Mouse (Mus musculus) heart, adult 2 months (tissue): ENCODE data around the gene Trpm4. TPM values are rescaled to one million over a fixed set of nuclear protein-coding genes. Genes with fewer than 3 reads are reported as not detected.

ENCODE experiments used
- DNase-seq, 2 experiments: peaks; one replicate each; pipeline ENCODE4 v3.0.0; 2021
- H3K27ac ChIP-seq: fragments of 200-600 bp; 2 replicates; pipeline ENCODE4 v1.8.1; 2022
- H3K27me3 ChIP-seq: fragments of 200-500 bp; 2 replicates; pipeline ENCODE4 v1.6.1; 2012; ENCODE audit warnings: mild to moderate bottlenecking, low read length, inconsistent platforms, mixed read lengths; ENCODE audit not compliant: control insufficient read depth, insufficient read depth
- H3K36me3 ChIP-seq: fragments of 200-500 bp; 2 replicates; pipeline ENCODE4 v1.6.1; 2012; ENCODE audit warnings: low read length, inconsistent platforms; ENCODE audit not compliant: control insufficient read depth, insufficient read depth
- H3K4me1 ChIP-seq: fragments of 200-500 bp; 2 replicates; pipeline ENCODE4 v1.6.1; 2011; ENCODE audit warnings: low read length; ENCODE audit not compliant: control insufficient read depth, insufficient read depth
- H3K4me3 ChIP-seq: fragments of 200-600 bp; 2 replicates; pipeline ENCODE4 v1.8.1; 2022
- H3K79me2 ChIP-seq: fragments of 200-500 bp; replicated peaks from 2 replicates; pipeline ENCODE4 v1.6.1; 2012; ENCODE audit warnings: mild to moderate bottlenecking, inconsistent platforms, low read length, moderate library complexity, mixed read lengths; ENCODE audit not compliant: control insufficient read depth, insufficient read depth
- H3K9ac ChIP-seq: fragments of 200-500 bp; 2 replicates; pipeline ENCODE4 v1.6.1; 2012; ENCODE audit warnings: low read depth, mild to moderate bottlenecking, control low read depth, inconsistent platforms, low read length, mixed read lengths
- CTCF ChIP-seq: fragments of 200-600 bp; IDR thresholded peaks from 2 replicates; pipeline ENCODE4 v1.8.1; 2022; ENCODE audit warnings: antibody characterized with exemption, mild to moderate bottlenecking, moderate library complexity
- EP300 ChIP-seq: fragments of 200-500 bp; IDR thresholded peaks from 2 replicates; pipeline ENCODE4 v1.6.1; 2011; ENCODE audit warnings: low read depth, low read length, control low read depth; ENCODE audit not compliant: insufficient read depth
- POLR2A ChIP-seq: fragments of 200-500 bp; IDR thresholded peaks from 2 replicates; pipeline ENCODE4 v1.6.1; 2011; ENCODE audit warnings: mild to moderate bottlenecking, low read depth, low read length, control low read depth; ENCODE audit not compliant: insufficient read depth
- WGBS: fragments of 180-500 bp; shearing (Covaris S2); methylation state at CpG from one replicate; pipeline ENCODE4 v1.1.7; 2018; 5-methylcytosine and 5-hydroxymethylcytosine counted together
- intact Hi-C: fragments of 180-260 bp; cut with DNase I; formaldehyde crosslinking; loops from one replicate; pipeline ENCODE4 v1.15.1; 2025
- polyA plus RNA-seq: library from polyadenylated mRNA; depleted of rRNA; stranded (reverse); fragments of >200 nt; gene quantifications from 2 replicates; pipeline ENCODE4 v1.2.3, GENCODE M21; 2012
- total RNA-seq, 2 experiments: library from RNA; stranded (reverse); gene quantifications; 2 replicates each; pipeline ENCODE4 v1.2.3; 2021

Gene Trpm4
- total and polyA plus RNA-seq, 3 experiments: 21.0 to 38.7 (median 21.4) TPM

GRCm38 (mm10) chr7:45356087-45356486 is 22.5 kb upstream of the Trpm4 start:
- Histone ChIP-seq H3K36me3 (no peaks in the 10 kb centered on the region), H3K4me1 (no peaks in the 10 kb centered on the region), H3K9ac (no peak overlapping the region), H3K27me3 (peaks cover 1% of the 10 kb centered on the region; the same call in 1 of the 2 replicates), H3K4me3 (no peak overlapping the region), H3K27ac (no peak overlapping the region), H3K79me2 (no peaks in the 10 kb centered on the region)
- no peak for DNase-seq
- intact Hi-C loops: no loop called here
- WGBS: 57% methylated on average over 13 of the region's 13 CpGs
- TF ChIP-seq CTCF (no peak), POLR2A (no peak), EP300 (no peak)

- no peak for DNase-seq
- intact Hi-C loops: no loop called here
- Histone ChIP-seq H3K27ac (no peak overlapping the region), H3K4me3 (no peak overlapping the region), H3K9ac (no peak overlapping the region), H3K27me3 (no peaks in the 10 kb centered on the region; the same call in 1 of the 2 replicates), H3K4me1 (no peaks in the 10 kb centered on the region), H3K79me2 (no peaks in the 10 kb centered on the region), H3K36me3 (no peaks in the 10 kb centered on the region)
- WGBS: 70% methylated on average over 15 of the region's 15 CpGs
- no peak for TF ChIP-seq EP300
- TF ChIP-seq CTCF: no peak
- TF ChIP-seq POLR2A: no peak
Measured at GRCm38 (mm10) chr7:45355318-45356020, 21.9 kb upstream of the Trpm4 start.

DNA sequence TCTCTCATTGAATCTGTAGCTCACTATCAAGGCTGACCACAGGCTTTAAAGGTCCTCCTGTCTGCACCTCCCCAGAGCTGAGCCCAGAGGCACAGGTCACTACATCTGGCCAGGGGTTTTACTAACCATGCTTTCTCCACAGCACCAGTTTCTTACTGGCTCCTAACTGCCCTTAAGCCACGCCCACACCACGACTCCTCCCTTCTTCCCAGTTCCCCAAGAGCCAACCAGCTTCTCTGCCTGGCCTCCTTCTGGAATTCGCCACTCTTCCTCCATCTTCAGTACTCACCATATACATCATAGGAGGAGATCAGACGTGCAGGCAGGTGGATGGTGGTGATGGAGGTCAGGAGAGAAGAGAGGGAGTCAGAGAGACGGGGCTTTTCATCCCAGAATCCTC is 19.5 kb upstream of the Trpm4 start:
- H3K9ac ChIP-seq: no peak overlapping the region
- no peaks in the 10 kb centered on the region for H3K79me2 ChIP-seq
- H3K4me3 ChIP-seq: no peak overlapping the region
- no peaks in the 10 kb centered on the region for H3K27me3 ChIP-seq
- H3K36me3 ChIP-seq: no peaks in the 10 kb centered on the region
- no peak for TF ChIP-seq EP300
- TF ChIP-seq CTCF: no peak
- no peak for TF ChIP-seq POLR2A
- no peaks in the 10 kb centered on the region for H3K4me1 ChIP-seq
- DNase-seq: no peak
- H3K27ac ChIP-seq: no peak overlapping the region
- WGBS: 32% methylated on average over 5 of the region's 5 CpGs
- intact Hi-C loops: no loop called here

DNA sequence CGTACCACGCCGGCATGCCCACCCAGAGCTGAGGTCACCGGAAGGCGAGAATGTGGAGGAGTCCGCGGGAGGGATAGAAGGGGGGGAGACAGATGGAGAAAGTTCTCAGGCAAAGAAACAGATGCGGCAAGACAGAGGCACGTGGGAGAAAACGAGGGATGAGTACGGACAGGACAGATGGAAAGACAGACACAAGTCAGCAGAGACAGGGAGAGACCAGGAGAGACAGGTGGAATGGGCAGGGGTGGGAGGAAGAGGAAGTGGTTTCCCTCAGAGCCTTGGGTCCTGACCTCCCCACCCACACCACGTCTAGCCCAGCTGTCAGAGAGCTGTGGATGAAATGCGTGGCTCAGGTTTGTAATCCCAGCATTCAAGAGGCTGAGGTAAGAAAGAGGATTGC is 13.3 kb upstream of the Trpm4 start:
- Histone ChIP-seq H3K79me2 (no peaks in the 10 kb centered on the region), H3K27ac (no peak overlapping the region), H3K36me3 (no peaks in the 10 kb centered on the region), H3K9ac (no peak overlapping the region), H3K27me3 (no peaks in the 10 kb centered on the region), H3K4me3 (no peak overlapping the region), H3K4me1 (no peaks in the 10 kb centered on the region)
- intact Hi-C loops: no loop called here
- TF ChIP-seq EP300 (no peak), CTCF (no peak), POLR2A (no peak)
- WGBS: 66% methylated on average over 13 of the region's 13 CpGs
- no peak for DNase-seq

DNA sequence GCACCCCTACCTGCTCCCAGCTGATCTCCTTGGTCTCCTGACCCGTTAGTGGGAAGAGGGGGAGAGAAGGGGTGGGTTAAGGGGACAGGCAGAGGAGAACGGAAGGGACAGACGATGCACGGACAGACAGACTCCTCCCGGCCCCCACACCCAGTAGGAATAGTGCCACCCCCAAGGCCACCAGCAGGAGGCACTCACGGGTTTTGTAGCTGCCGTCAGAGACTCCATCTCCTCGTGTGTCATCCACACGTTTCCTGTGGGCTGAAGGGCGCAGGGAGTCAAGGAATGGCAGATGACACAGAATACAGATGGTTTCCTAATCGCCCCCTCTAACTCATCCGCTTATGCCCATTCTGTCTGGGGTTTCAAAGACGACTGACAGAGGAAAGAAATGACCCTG is 10.0 kb upstream of the Trpm4 start:
- H3K4me3 ChIP-seq: no peak overlapping the region
- H3K27ac ChIP-seq: no peak overlapping the region
- no peaks in the 10 kb centered on the region for H3K79me2 ChIP-seq
- TF ChIP-seq POLR2A (no peak), EP300 (no peak), CTCF (peak; percentile 23)
- H3K4me1 ChIP-seq: peaks cover 12% of the 10 kb centered on the region
- DNase-seq: no peak
- 19% methylated on average over 13 of the region's 13 CpGs for WGBS
- H3K9ac ChIP-seq: no peak overlapping the region
- intact Hi-C loops: loop anchor here (5.0 kb wide), 1 partner anchor 36 kb away; no protein-coding TSS in a partner anchor
- no peaks in the 10 kb centered on the region for H3K27me3 ChIP-seq
- no peaks in the 10 kb centered on the region for H3K36me3 ChIP-seq

- no peak for DNase-seq
- Histone ChIP-seq H3K36me3 (no peaks in the 10 kb centered on the region), H3K4me3 (no peak overlapping the region), H3K4me1 (peaks cover 13% of the 10 kb centered on the region), H3K27me3 (no peaks in the 10 kb centered on the region), H3K79me2 (no peaks in the 10 kb centered on the region), H3K27ac (no peak overlapping the region), H3K9ac (no peak overlapping the region)
- intact Hi-C loops: loop anchor here (5.0 kb wide), 1 partner anchor 35 kb away; no protein-coding TSS in a partner anchor
- TF ChIP-seq POLR2A (no peak), CTCF (no peak), EP300 (no peak)
- 90% methylated on average over 11 of the region's 11 CpGs for WGBS
Measured at GRCm38 (mm10) chr7:45342081-45342480, 8.5 kb upstream of the Trpm4 start.
